Mouse (Mus musculus) myocyte (in vitro differentiated cells): ENCODE measurements around the gene Vezf1. TPM values are rescaled to one million over a fixed set of nuclear protein-coding genes. Genes with fewer than 3 reads are reported as not detected.
"Not testable (repeated sequence)": the region's sequence is repeated elsewhere in the genome, so short reads cannot be mapped to it uniquely, and the experiment has no call there.

Experiments used
- H3K27me3 ChIP-seq: one replicate; pipeline ENCODE4 v1.6.1; 2011; ENCODE audit not compliant: control insufficient read depth, insufficient read depth, insufficient read length
- H3K36me3 ChIP-seq: one replicate; pipeline ENCODE4 v1.6.1; 2011; ENCODE audit not compliant: control insufficient read depth, insufficient read depth
- H3K4me2 ChIP-seq: one replicate; pipeline ENCODE4 v1.6.1; 2011; ENCODE audit warnings: low read depth, control low read depth
- H3K4me3 ChIP-seq: one replicate; pipeline ENCODE4 v1.5.1; 2011; ENCODE audit warnings: mild to moderate bottlenecking, control low read depth, moderate library complexity
- H3K79me2 ChIP-seq: one replicate; pipeline ENCODE4 v1.6.1; 2011; ENCODE audit not compliant: control insufficient read depth, insufficient read depth
- H3ac ChIP-seq: one replicate; pipeline ENCODE4 v1.6.1; 2011; ENCODE audit not compliant: control insufficient read depth, insufficient read length
- CEBPB ChIP-seq: IDR thresholded peaks from 2 replicates; pipeline ENCODE4 v1.6.1; 2011; ENCODE audit warnings: mild to moderate bottlenecking, moderate library complexity; ENCODE audit not compliant: poor library complexity, insufficient read depth, severe bottlenecking
- E2F4 ChIP-seq: IDR thresholded peaks from one replicate; pipeline ENCODE4 v1.6.1; 2011; ENCODE audit warnings: mild to moderate bottlenecking, control low read depth, moderate library complexity; ENCODE audit not compliant: insufficient read depth
- MAX ChIP-seq: IDR thresholded peaks from one replicate; pipeline ENCODE4 v1.6.1; 2011; ENCODE audit warnings: low read depth, mild to moderate bottlenecking, control low read depth
- MYOD1 ChIP-seq, 3 experiments: IDR thresholded peaks; one replicate each; pipeline ENCODE4 v1.6.1; 2011; ENCODE audit warnings: control low read depth in 2 of 3, low read depth in 2 of 3, mild to moderate bottlenecking in 2 of 3, moderate library complexity in 1 of 3; ENCODE audit not compliant: insufficient read length in 2 of 3, control insufficient read depth in 1 of 3
- MYOG ChIP-seq, 3 experiments: IDR thresholded peaks; one replicate each; pipeline ENCODE4 v1.6.1; 2011; ENCODE audit warnings: control low read depth in 2 of 3, low read depth in 2 of 3, mild to moderate bottlenecking in 2 of 3; ENCODE audit not compliant: insufficient read length in 2 of 3, control insufficient read depth in 1 of 3, insufficient read depth in 1 of 3
- POLR2A ChIP-seq: IDR thresholded peaks from one replicate; pipeline ENCODE4 v1.6.1; 2011; ENCODE audit warnings: low read depth, mild to moderate bottlenecking, control low read depth, moderate library complexity; ENCODE audit not compliant: insufficient read length
- POLR2AphosphoS2 ChIP-seq: IDR thresholded peaks from one replicate; pipeline ENCODE4 v1.6.1; 2011; ENCODE audit warnings: low read depth, control low read depth; ENCODE audit not compliant: insufficient read length
- REST ChIP-seq: IDR thresholded peaks from one replicate; pipeline ENCODE4 v1.6.1; 2011; ENCODE audit warnings: mild to moderate bottlenecking, control low read depth, moderate library complexity; ENCODE audit not compliant: insufficient read depth, insufficient read length
- SRF ChIP-seq: IDR thresholded peaks from one replicate; pipeline ENCODE4 v1.6.1; 2011; ENCODE audit warnings: low read depth; ENCODE audit not compliant: control insufficient read depth, insufficient read length
- TCF12 ChIP-seq: IDR thresholded peaks from one replicate; pipeline ENCODE4 v1.6.1; 2011; ENCODE audit warnings: mild to moderate bottlenecking, control low read depth; ENCODE audit not compliant: poor library complexity, insufficient read depth, severe bottlenecking
- TCF3 ChIP-seq: IDR thresholded peaks from one replicate; pipeline ENCODE4 v1.6.1; 2011; ENCODE audit warnings: low read depth, control low read depth; ENCODE audit not compliant: insufficient read length
- USF1 ChIP-seq: IDR thresholded peaks from one replicate; pipeline ENCODE4 v1.6.1; 2011; ENCODE audit warnings: low read depth, mild to moderate bottlenecking, control low read depth, moderate library complexity
- polyA plus RNA-seq: library from polyadenylated mRNA; unstranded; fragments of >200 nt; fragmentation: generic; extraction: Trizol; gene quantifications from one replicate; pipeline ENCODE4 v1.2.1, GENCODE M21; 2012; ENCODE audit warnings: missing spikeins

Vezf1 gene
- polyA plus RNA-seq, 1 experiment: 17.7 TPM

GRCm38 (mm10) chr11:88037386-88037785 lies 30.7 kb upstream of the Vezf1 start:
- Histone ChIP-seq H3K4me3 (no peak overlapping the region), H3K4me2 (no peak overlapping the region), H3K36me3 (no peaks in the 10 kb centered on the region), H3ac (no peak overlapping the region), H3K27me3 (no peaks in the 10 kb centered on the region), H3K79me2 (no peaks in the 10 kb centered on the region)
- no peak for TF ChIP-seq MYOG (IDR thresholded peaks at IDR 0.05; ENCODE audit: control insufficient read depth in 1 of 3, insufficient read depth in 1 of 3, insufficient read length in 2 of 3, low read depth in 2 of 3)
- no peak for TF ChIP-seq TCF12
- no peak for TF ChIP-seq CEBPB
- TF ChIP-seq USF1: no peak
- no peak for TF ChIP-seq SRF
- TF ChIP-seq TCF3: no peak
- no peak for TF ChIP-seq POLR2AphosphoS2
- no peak for TF ChIP-seq MYOD1 (IDR thresholded peaks at IDR 0.05; ENCODE audit: control insufficient read depth in 1 of 3, insufficient read length in 2 of 3, low read depth in 2 of 3)
- TF ChIP-seq REST: no peak
- no peak for TF ChIP-seq MAX
- no peak for TF ChIP-seq POLR2A
- TF ChIP-seq E2F4: no peak

- no peak overlapping the region for H3K4me3 ChIP-seq
- no peaks in the 10 kb centered on the region for H3K36me3 ChIP-seq
- no peak for TF ChIP-seq MAX
- no peak for TF ChIP-seq POLR2AphosphoS2
- no peak for TF ChIP-seq MYOD1 (IDR thresholded peaks at IDR 0.05; ENCODE audit: control insufficient read depth in 1 of 3, insufficient read length in 2 of 3, low read depth in 2 of 3)
- no peak for TF ChIP-seq TCF12
- no peak for TF ChIP-seq USF1
- TF ChIP-seq POLR2A: no peak
- no peak for TF ChIP-seq CEBPB
- TF ChIP-seq REST: no peak
- TF ChIP-seq MYOG (IDR thresholded peaks at IDR 0.05; ENCODE audit: control insufficient read depth in 1 of 3, insufficient read depth in 1 of 3, insufficient read length in 2 of 3, low read depth in 2 of 3): no peak
- no peak for TF ChIP-seq E2F4
- no peak for TF ChIP-seq TCF3
- TF ChIP-seq SRF: no peak
- no peak overlapping the region for H3ac ChIP-seq
- no peaks in the 10 kb centered on the region for H3K27me3 ChIP-seq
- no peaks in the 10 kb centered on the region for H3K79me2 ChIP-seq
- H3K4me2 ChIP-seq: no peak overlapping the region
Observed at GRCm38 (mm10) chr11:88039066-88039465, 29.0 kb upstream of the Vezf1 start.

- H3ac ChIP-seq: no peak overlapping the region
- H3K4me2 ChIP-seq: no peak overlapping the region
- peaks cover 6% of the 10 kb centered on the region for H3K36me3 ChIP-seq
- H3K27me3 ChIP-seq: no peaks in the 10 kb centered on the region
- peaks cover 23% of the 10 kb centered on the region for H3K79me2 ChIP-seq
- no peak overlapping the region for H3K4me3 ChIP-seq
- no peak for TF ChIP-seq USF1
- no peak for TF ChIP-seq REST
- no peak for TF ChIP-seq MAX
- TF ChIP-seq POLR2A: no peak
- no peak for TF ChIP-seq CEBPB
Observed at GRCm38 (mm10) chr11:88044314-88044713, 23.8 kb upstream of the Vezf1 start.

GRCm38 (mm10) chr11:88045159-88045558 lies 22.9 kb upstream of the Vezf1 start:
- not testable (repeated sequence) for H3ac ChIP-seq, H3K4me2 ChIP-seq, H3K4me3 ChIP-seq, H3K27me3 ChIP-seq
- Histone ChIP-seq H3K36me3 (peaks cover 15% of the 10 kb centered on the region), H3K79me2 (peaks cover 32% of the 10 kb centered on the region)

GRCm38 (mm10) chr11:88045878-88046277 lies 22.2 kb upstream of the Vezf1 start:
- H3K4me3 ChIP-seq: peak overlapping the region; percentile 91
- H3K4me2 ChIP-seq: no peak overlapping the region

More at GRCm38 (mm10) chr11:88045878-88046277, 22.2 kb upstream of the Vezf1 start:
- Histone ChIP-seq H3ac (no peak overlapping the region), H3K79me2 (peaks cover 39% of the 10 kb centered on the region), H3K27me3 (no peaks in the 10 kb centered on the region), H3K36me3 (peaks cover 22% of the 10 kb centered on the region)
- TF ChIP-seq MAX (no peak), TCF3 (no peak), E2F4 (no peak), CEBPB (no peak)
